Mouse (Mus musculus): ENCODE measurements around the gene Erp27. TPM values are rescaled to one million over a fixed set of nuclear protein-coding genes. Genes with fewer than 3 reads are reported as not detected.
"Not testable (repeated sequence)": the region's sequence is repeated elsewhere in the genome, so short reads cannot be mapped to it uniquely, and the experiment has no call there.

The Erp27 gene
- total RNA-seq (2014; rRNA removed) (0.19 and 0.77 TPM in 2 replicates), polyA plus RNA-seq (2015; fragmentation: Nextera tagmentation; extraction: Ambion mirVana) (0.79 and 0.92 TPM in 2 replicates)

DNA sequence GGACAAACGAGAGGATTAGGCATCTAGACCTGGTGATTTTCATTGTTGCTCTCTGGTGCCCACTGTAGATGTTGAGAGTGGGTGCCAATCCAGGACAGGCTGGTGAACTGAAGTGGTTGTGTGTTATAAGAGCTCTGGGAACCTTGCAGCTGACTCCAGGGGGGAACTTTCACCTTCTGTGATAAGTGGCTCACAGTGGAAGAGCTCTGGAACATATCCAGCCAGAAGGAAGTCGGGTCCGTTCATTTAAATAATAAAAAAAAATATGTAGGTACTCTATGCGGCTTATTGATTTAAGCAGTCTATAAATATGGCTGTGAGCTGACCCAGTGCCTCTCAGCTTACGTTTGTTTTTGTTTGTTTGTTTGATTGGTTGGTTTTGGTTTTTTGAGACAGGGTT, at the start of gene Erp27:
Erp27 (minus strand) TSS at position 101 of the 400 bp plus-strand sequence.
- 75% methylated on average over 5 of the region's 5 CpGs for WGBS

DNA sequence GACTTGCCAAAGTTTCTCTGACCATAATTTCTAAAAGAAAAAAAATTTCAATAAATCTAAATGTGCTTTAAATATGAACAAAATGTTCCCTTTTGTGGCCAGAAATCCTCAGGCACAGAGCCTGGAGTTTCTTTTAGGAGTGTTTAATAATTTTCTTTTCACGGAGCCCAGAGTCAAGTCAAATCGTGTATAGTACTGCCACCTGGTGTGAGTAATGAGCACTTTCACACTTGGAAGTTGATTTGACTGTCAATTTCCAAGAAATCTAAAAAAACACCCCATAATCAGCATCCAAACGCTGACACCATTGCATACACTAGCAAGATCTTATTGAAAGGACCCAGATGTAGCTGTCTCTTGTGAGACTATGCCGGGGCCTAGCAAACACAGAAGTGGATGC, 46.9 kb upstream of the Erp27 start:
- DNase-seq (peak; percentile 73), ATAC-seq (peak; percentile 89)
- H3K4me3 ChIP-seq (ENCODE audit: low read depth, low read length); H3K9ac ChIP-seq; H3K27ac ChIP-seq (ENCODE audit: low read depth, low read length); H3K4me1 ChIP-seq (ENCODE audit: insufficient read depth); H3K9me3 ChIP-seq (ENCODE audit: low read length); H3K36me3 ChIP-seq (ENCODE audit: insufficient read depth); H3K4me2 ChIP-seq (ENCODE audit: low read depth); H3K27me3 ChIP-seq (ENCODE audit: insufficient read depth, low read length): not testable (repeated sequence)
- peak; percentile 65 for TF ChIP-seq CTCF (IDR thresholded peaks at IDR 0.05; ENCODE audit: low read depth)
- WGBS: 32% methylated on average over 4 of the region's 4 CpGs

More for the DNA sequence above, at the start of gene Erp27:
- no peak for ATAC-seq
- no peaks in the 10 kb centered on the region for H3K9me3 ChIP-seq (ENCODE audit: low read length)
- H3K4me3 ChIP-seq (ENCODE audit: low read depth, low read length): no peak within 1 kb of the TSS
- peak within 1 kb of the TSS; percentile 21; the same call in 1 of the 2 replicates for H3K27ac ChIP-seq (ENCODE audit: low read depth, low read length)
- H3K9ac ChIP-seq: no peak within 1 kb of the TSS
- no peaks in the 10 kb centered on the region for H3K27me3 ChIP-seq (ENCODE audit: insufficient read depth, low read length)
- DNase-seq: no peak
- H3K36me3 ChIP-seq (ENCODE audit: insufficient read depth): no peaks in the 10 kb centered on the region
- H3K4me2 ChIP-seq (ENCODE audit: low read depth): no peak within 1 kb of the TSS
- no peaks in the 10 kb centered on the region; the same call in 1 of the 2 replicates for H3K4me1 ChIP-seq (ENCODE audit: insufficient read depth)
- TF ChIP-seq CTCF (IDR thresholded peaks at IDR 0.05; ENCODE audit: low read depth): no peak

DNA sequence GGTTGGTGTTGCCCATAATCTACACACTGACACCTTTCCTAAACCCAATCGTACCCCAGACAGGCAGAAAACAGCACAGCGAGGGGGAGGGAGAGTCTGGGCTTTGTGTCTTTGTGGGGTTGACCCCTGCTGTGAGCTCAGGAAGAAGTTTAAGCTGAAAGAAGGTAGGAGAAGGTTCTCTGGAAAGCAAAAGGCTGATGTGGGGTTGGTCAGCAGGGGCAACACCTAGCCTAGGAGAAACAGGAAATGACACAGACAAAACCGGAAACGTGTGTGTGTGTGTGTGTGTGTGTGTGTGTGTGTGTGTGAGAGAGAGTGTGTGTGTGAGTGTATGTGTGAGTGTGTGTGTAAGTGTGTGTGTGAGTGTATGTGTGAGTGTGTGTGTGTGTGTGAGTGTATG, 45.5 kb upstream of the Erp27 start:
- ATAC-seq (no peak), DNase-seq (no peak)
- Histone ChIP-seq H3K27ac (ENCODE audit: low read depth, low read length) (no peak overlapping the region), H3K9me3 (ENCODE audit: low read length) (no peaks in the 10 kb centered on the region), H3K4me3 (ENCODE audit: low read depth, low read length) (no peak overlapping the region), H3K4me1 (ENCODE audit: insufficient read depth) (no peaks in the 10 kb centered on the region), H3K36me3 (ENCODE audit: insufficient read depth) (no peaks in the 10 kb centered on the region), H3K9ac (no peak overlapping the region), H3K27me3 (ENCODE audit: insufficient read depth, low read length) (no peaks in the 10 kb centered on the region), H3K4me2 (ENCODE audit: low read depth) (no peak overlapping the region)
- WGBS: 57% methylated on average over 4 of the region's 4 CpGs
- TF ChIP-seq CTCF (IDR thresholded peaks at IDR 0.05; ENCODE audit: low read depth): no peak

DNA sequence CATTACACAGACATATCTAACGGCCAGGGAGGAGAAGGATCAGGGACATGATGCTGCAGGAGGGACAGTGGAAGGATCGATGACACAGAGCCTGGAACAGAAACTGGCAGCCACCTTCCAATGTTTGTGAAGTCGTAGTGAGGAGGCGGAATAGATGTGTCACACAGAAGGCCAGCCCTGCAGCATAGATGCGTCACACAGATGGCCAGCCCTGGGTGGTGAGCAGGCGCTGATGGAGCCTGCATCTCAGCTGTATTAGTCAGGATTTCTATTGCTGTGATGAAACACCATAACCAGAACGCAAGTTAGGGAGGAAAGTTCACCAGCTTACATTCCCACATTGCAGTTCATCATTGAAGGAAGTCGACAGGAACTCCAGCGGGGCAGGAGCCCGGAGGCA, 43.9 kb upstream of the Erp27 start:
- H3K9me3 ChIP-seq (ENCODE audit: low read length): no peaks in the 10 kb centered on the region
- no peaks in the 10 kb centered on the region for H3K4me1 ChIP-seq (ENCODE audit: insufficient read depth)
- H3K27me3 ChIP-seq (ENCODE audit: insufficient read depth, low read length): no peaks in the 10 kb centered on the region
- WGBS: 74% methylated on average over 10 of the region's 10 CpGs
- no peak overlapping the region for H3K27ac ChIP-seq (ENCODE audit: low read depth, low read length)
- DNase-seq (no peak), ATAC-seq (no peak)
- H3K9ac ChIP-seq: no peak overlapping the region
- no peak overlapping the region for H3K4me2 ChIP-seq (ENCODE audit: low read depth)
- no peak overlapping the region for H3K4me3 ChIP-seq (ENCODE audit: low read depth, low read length)
- no peak for TF ChIP-seq CTCF (IDR thresholded peaks at IDR 0.05; ENCODE audit: low read depth)
- no peaks in the 10 kb centered on the region for H3K36me3 ChIP-seq (ENCODE audit: insufficient read depth)

DNA sequence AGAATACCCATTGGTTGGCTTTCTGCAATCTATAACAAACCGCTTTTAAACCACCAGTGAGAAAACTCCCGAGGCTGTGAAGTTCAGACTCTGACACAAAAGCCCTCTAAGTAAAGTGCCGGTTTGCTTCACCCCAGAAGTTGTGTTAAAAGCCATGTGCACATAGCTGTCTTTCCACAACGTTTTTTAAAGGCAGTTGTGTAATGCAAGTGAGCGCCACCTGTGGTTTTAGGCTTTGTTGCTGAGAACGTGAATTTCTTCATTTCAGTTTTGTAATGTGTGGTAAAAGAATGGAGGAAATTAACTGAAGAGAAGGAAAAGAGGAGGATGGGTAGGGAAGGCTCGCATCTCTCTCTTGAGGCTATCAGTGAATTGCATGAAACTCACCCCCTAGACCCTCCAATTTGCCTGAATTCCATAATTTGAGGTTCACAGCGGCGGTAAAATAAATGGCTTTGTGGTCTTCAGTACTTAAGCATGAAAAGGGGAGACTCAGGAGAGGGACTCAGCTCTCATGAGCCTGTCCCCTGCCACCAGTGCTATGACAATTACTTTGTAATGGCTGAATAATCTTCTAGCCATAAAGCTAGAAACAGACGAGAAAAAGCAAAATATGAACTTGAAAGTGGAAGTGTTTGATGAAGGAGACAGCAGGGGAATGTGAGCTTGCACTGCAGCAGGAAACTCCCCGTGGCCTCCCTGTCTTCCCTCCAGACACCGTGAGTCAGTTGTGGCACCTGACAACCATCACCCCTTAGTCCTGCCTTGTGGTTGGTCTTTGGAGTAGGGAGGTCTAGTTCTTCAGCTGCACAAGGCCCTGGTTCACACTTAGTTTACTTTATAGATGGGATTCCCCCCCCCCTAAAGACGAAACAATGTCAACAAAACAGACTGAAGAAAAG, 42.9 kb upstream of the Erp27 start:
- Histone ChIP-seq H3K4me2 (ENCODE audit: low read depth) (no peak overlapping the region), H3K4me1 (ENCODE audit: insufficient read depth) (no peaks in the 10 kb centered on the region), H3K9ac (no peak overlapping the region), H3K27me3 (ENCODE audit: insufficient read depth, low read length) (no peaks in the 10 kb centered on the region), H3K9me3 (ENCODE audit: low read length) (no peaks in the 10 kb centered on the region), H3K4me3 (ENCODE audit: low read depth, low read length) (no peak overlapping the region), H3K36me3 (ENCODE audit: insufficient read depth) (no peaks in the 10 kb centered on the region), H3K27ac (ENCODE audit: low read depth, low read length) (no peak overlapping the region)
- ATAC-seq (no peak), DNase-seq (no peak)
- 65% methylated on average over 13 of the region's 13 CpGs for WGBS
- peak; percentile 38 for TF ChIP-seq CTCF (IDR thresholded peaks at IDR 0.05; ENCODE audit: low read depth)

DNA sequence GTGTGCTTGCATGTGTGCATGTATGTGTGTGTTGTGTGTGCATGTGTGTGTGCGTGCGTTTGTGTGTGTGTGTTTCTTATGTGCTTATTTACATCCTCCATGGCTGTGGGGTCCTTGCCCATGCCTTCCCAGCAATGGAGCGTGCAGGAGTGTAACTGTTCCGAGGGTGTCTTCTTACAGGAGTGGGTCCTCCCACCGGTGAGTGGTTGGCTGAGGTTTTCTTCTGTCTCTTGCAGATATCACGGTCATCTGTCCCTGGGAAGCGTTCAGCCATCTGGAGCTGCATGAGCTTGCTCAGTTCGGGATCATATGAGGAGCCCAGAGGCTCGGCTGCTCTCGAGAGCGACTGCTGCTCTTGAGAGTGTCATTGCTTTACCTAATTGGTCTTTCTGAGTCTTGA, 41.0 kb upstream of the Erp27 start:
- ATAC-seq (no peak), DNase-seq (no peak)
- no peak overlapping the region for H3K4me2 ChIP-seq (ENCODE audit: low read depth)
- H3K4me1 ChIP-seq (ENCODE audit: insufficient read depth): no peaks in the 10 kb centered on the region
- no peaks in the 10 kb centered on the region for H3K9me3 ChIP-seq (ENCODE audit: low read length)
- H3K27ac ChIP-seq (ENCODE audit: low read depth, low read length): no peak overlapping the region
- H3K4me3 ChIP-seq (ENCODE audit: low read depth, low read length): no peak overlapping the region
- no peaks in the 10 kb centered on the region for H3K27me3 ChIP-seq (ENCODE audit: insufficient read depth, low read length)
- H3K9ac ChIP-seq: no peak overlapping the region
- WGBS: 83% methylated on average over 11 of the region's 11 CpGs
- no peak for TF ChIP-seq CTCF (IDR thresholded peaks at IDR 0.05; ENCODE audit: low read depth)
- no peaks in the 10 kb centered on the region for H3K36me3 ChIP-seq (ENCODE audit: insufficient read depth)

DNA sequence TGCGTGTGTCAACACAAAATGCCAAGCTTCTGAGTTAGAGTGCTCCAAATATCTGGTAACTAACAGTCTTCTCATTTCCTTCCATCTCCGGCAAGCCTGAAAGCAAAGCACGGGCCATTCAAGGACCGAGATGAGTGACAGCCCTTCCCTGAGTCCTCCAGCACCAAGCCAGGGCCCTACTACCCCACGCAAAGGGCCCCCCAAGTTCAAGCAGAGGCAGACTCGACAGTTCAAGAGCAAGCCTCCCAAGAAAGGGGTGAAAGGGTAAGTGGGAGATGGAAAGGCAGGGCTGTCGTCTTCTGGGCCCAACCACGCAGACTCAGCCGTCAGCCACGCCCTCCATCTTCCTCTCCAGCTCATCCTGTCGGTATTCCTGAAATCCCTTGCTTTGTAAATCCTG, 37.2 kb upstream of the Erp27 start:
- ATAC-seq: no peak
- H3K4me2 ChIP-seq (ENCODE audit: low read depth): no peak overlapping the region

More for the DNA sequence above, 37.2 kb upstream of the Erp27 start:
- H3K4me1 ChIP-seq (ENCODE audit: insufficient read depth): no peaks in the 10 kb centered on the region
- no peak for DNase-seq
- WGBS: 61% methylated on average over 11 of the region's 11 CpGs
- no peak for TF ChIP-seq CTCF (IDR thresholded peaks at IDR 0.05; ENCODE audit: low read depth)
- no peaks in the 10 kb centered on the region for H3K36me3 ChIP-seq (ENCODE audit: insufficient read depth)
- no peak overlapping the region for H3K27ac ChIP-seq (ENCODE audit: low read depth, low read length)
- H3K4me3 ChIP-seq (ENCODE audit: low read depth, low read length): no peak overlapping the region
- no peak overlapping the region for H3K9ac ChIP-seq
- H3K27me3 ChIP-seq (ENCODE audit: insufficient read depth, low read length): no peaks in the 10 kb centered on the region
- H3K9me3 ChIP-seq (ENCODE audit: low read length): no peaks in the 10 kb centered on the region
